Mouse (Mus musculus) forebrain, embryonic 10.5 days (tissue): ENCODE measurements around the gene Ngb. TPM values are rescaled to one million over a fixed set of nuclear protein-coding genes. Genes with fewer than 3 reads are reported as not detected.

Experiments used
- DNase-seq: peaks from one replicate; pipeline ENCODE4 v3.0.0-alpha.2; 2017; ENCODE audit warnings: low spot score; ENCODE audit errors: extremely low spot score
- H3K27ac ChIP-seq: fragments of 300-500 bp; sonication (generic); 2 replicates; pipeline ENCODE4 v1.5.1; 2016; ENCODE audit warnings: mild to moderate bottlenecking
- H3K27me3 ChIP-seq: fragments of 300-500 bp; sonication (generic); 2 replicates; pipeline ENCODE4 v1.6.1; 2016; ENCODE audit warnings: mild to moderate bottlenecking; ENCODE audit not compliant: poor library complexity, severe bottlenecking
- H3K36me3 ChIP-seq: fragments of 300-500 bp; sonication (generic); replicated peaks from 2 replicates; pipeline ENCODE4 v1.6.1; 2016; ENCODE audit warnings: mild to moderate bottlenecking, moderate library complexity
- H3K4me1 ChIP-seq: fragments of 300-500 bp; sonication (generic); 2 replicates; pipeline ENCODE4 v1.6.1; 2016
- H3K4me3 ChIP-seq: fragments of 300-500 bp; sonication (generic); 2 replicates; pipeline ENCODE4 v1.5.1; 2016; ENCODE audit warnings: mild to moderate bottlenecking, moderate library complexity
- H3K9me3 ChIP-seq: fragments of 300-500 bp; sonication (generic); 2 replicates; pipeline ENCODE4 v1.6.1; 2016; ENCODE audit warnings: mild to moderate bottlenecking, moderate library complexity
- WGBS: fragments of 180-500 bp; shearing (Covaris S2); methylation state at CpG from one replicate; pipeline ENCODE4 v1.1.7; 2016; 5-methylcytosine and 5-hydroxymethylcytosine counted together
- polyA plus RNA-seq: library from polyadenylated mRNA; unstranded; fragments of >200 nt; fragmentation: Nextera tagmentation; extraction: Ambion mirVana; gene quantifications from 2 replicates; pipeline ENCODE4 v1.2.1, GENCODE M21; 2016

Ngb gene
- 0.29 and 0.31 TPM in 2 replicates for polyA plus RNA-seq

GRCm38 (mm10) chr12:87102165-87102631 lies at the start of gene Ngb:
Gene Ngb (minus strand): TSS chr12:87102539.
- Histone ChIP-seq H3K9me3 (no peaks in the 10 kb centered on the region), H3K4me3 (peak within 1 kb of the TSS; percentile 44), H3K36me3 (no peaks in the 10 kb centered on the region), H3K4me1 (peaks cover 16% of the 10 kb centered on the region), H3K27ac (no peak within 1 kb of the TSS), H3K27me3 (peaks cover 47% of the 10 kb centered on the region)
- WGBS = 4% methylated on average over 32 of the region's 32 CpGs
- no peak for DNase-seq

GRCm38 (mm10) chr12:87149471-87149870 lies 47.1 kb upstream of the Ngb start:
- Histone ChIP-seq H3K27ac (no peak overlapping the region), H3K4me1 (peaks cover 24% of the 10 kb centered on the region), H3K27me3 (no peaks in the 10 kb centered on the region), H3K9me3 (peaks cover 19% of the 10 kb centered on the region), H3K36me3 (peaks cover 27% of the 10 kb centered on the region), H3K4me3 (no peak overlapping the region)
- 96% methylated on average over 5 of the region's 5 CpGs for WGBS
- DNase-seq = no peak

GRCm38 (mm10) chr12:87148136-87148535 lies 45.8 kb upstream of the Ngb start:
- Histone ChIP-seq H3K9me3 (peaks cover 19% of the 10 kb centered on the region), H3K27me3 (no peaks in the 10 kb centered on the region), H3K4me3 (peak overlapping the region; percentile 86), H3K27ac (peak overlapping the region; percentile 97), H3K4me1 (peaks cover 24% of the 10 kb centered on the region), H3K36me3 (peaks cover 27% of the 10 kb centered on the region)
- WGBS = 18% methylated on average over 15 of the region's 15 CpGs
- no peak for DNase-seq

GRCm38 (mm10) chr12:87147395-87148089 lies 45.2 kb upstream of the Ngb start, which contains the start of gene Pomt2:
Gene Pomt2 (minus strand): TSS chr12:87147968.
- under 1% methylated on average over 61 of the region's 61 CpGs for WGBS
- Histone ChIP-seq H3K4me3 (peak within 1 kb of the TSS; percentile 86), H3K27ac (peak within 1 kb of the TSS; percentile 97), H3K4me1 (peaks cover 24% of the 10 kb centered on the region), H3K27me3 (no peaks in the 10 kb centered on the region), H3K9me3 (peaks cover 14% of the 10 kb centered on the region), H3K36me3 (peaks cover 22% of the 10 kb centered on the region)
- DNase-seq = peak; percentile 94

GRCm38 (mm10) chr12:87146966-87147365 lies 44.6 kb upstream of the Ngb start, which contains the start of gene Gstz1:
Gene Gstz1 (plus strand): TSS chr12:87147165.
- peaks cover 12% of the 10 kb centered on the region for H3K9me3 ChIP-seq
- peak within 1 kb of the TSS; percentile 97 for H3K27ac ChIP-seq
- peak within 1 kb of the TSS; percentile 86 for H3K4me3 ChIP-seq
- H3K4me1 ChIP-seq = peaks cover 24% of the 10 kb centered on the region
- peak; percentile 95 for DNase-seq
- no peaks in the 10 kb centered on the region for H3K27me3 ChIP-seq
- WGBS = under 1% methylated on average over 27 of the region's 27 CpGs
- peaks cover 17% of the 10 kb centered on the region for H3K36me3 ChIP-seq

- WGBS = 82% methylated on average over 2 of the region's 2 CpGs
Measured at GRCm38 (mm10) chr12:87142156-87142555, 39.8 kb upstream of the Ngb start.

GRCm38 (mm10) chr12:87138768-87139167 lies 36.4 kb upstream of the Ngb start:
- no peaks in the 10 kb centered on the region for H3K9me3 ChIP-seq
- no peak for DNase-seq
- peaks cover 35% of the 10 kb centered on the region for H3K36me3 ChIP-seq
- H3K27ac ChIP-seq = peak overlapping the region; percentile 76
- H3K4me1 ChIP-seq = peaks cover 16% of the 10 kb centered on the region
- no peak overlapping the region for H3K4me3 ChIP-seq
- WGBS = 67% methylated on average over 2 of the region's 2 CpGs
- no peaks in the 10 kb centered on the region for H3K27me3 ChIP-seq

More at GRCm38 (mm10) chr12:87142156-87142555, 39.8 kb upstream of the Ngb start:
- no peaks in the 10 kb centered on the region for H3K9me3 ChIP-seq
- H3K27ac ChIP-seq = no peak overlapping the region
- H3K4me1 ChIP-seq = peaks cover 31% of the 10 kb centered on the region
- H3K27me3 ChIP-seq = no peaks in the 10 kb centered on the region
- no peak for DNase-seq
- H3K36me3 ChIP-seq = peaks cover 13% of the 10 kb centered on the region
- no peak overlapping the region for H3K4me3 ChIP-seq

- no peak for DNase-seq
- H3K4me3 ChIP-seq = no peak overlapping the region
- H3K9me3 ChIP-seq = no peaks in the 10 kb centered on the region
- peaks cover 16% of the 10 kb centered on the region for H3K4me1 ChIP-seq
- peak overlapping the region; percentile 76 for H3K27ac ChIP-seq
- 79% methylated on average over 2 of the region's 2 CpGs for WGBS
- H3K27me3 ChIP-seq = no peaks in the 10 kb centered on the region
- H3K36me3 ChIP-seq = peaks cover 38% of the 10 kb centered on the region
Measured at GRCm38 (mm10) chr12:87138342-87138701, 36.0 kb upstream of the Ngb start.

GRCm38 (mm10) chr12:87137439-87138341 lies 35.4 kb upstream of the Ngb start:
- Histone ChIP-seq H3K27me3 (no peaks in the 10 kb centered on the region), H3K4me1 (peaks cover 16% of the 10 kb centered on the region), H3K9me3 (no peaks in the 10 kb centered on the region), H3K27ac (peak overlapping the region; percentile 76), H3K4me3 (no peak overlapping the region), H3K36me3 (peaks cover 44% of the 10 kb centered on the region)
- 77% methylated on average over 15 of the region's 15 CpGs for WGBS
- DNase-seq = no peak

GRCm38 (mm10) chr12:87132784-87133183 lies 30.4 kb upstream of the Ngb start:
- H3K9me3 ChIP-seq = no peaks in the 10 kb centered on the region
- 93% methylated on average over 9 of the region's 9 CpGs for WGBS
- no peak for DNase-seq
- no peak overlapping the region for H3K4me3 ChIP-seq
- H3K27ac ChIP-seq = no peak overlapping the region
- H3K4me1 ChIP-seq = peaks cover 4% of the 10 kb centered on the region
- no peaks in the 10 kb centered on the region for H3K27me3 ChIP-seq
- peaks cover 80% of the 10 kb centered on the region for H3K36me3 ChIP-seq

- Histone ChIP-seq H3K27me3 (no peaks in the 10 kb centered on the region), H3K27ac (no peak overlapping the region), H3K4me3 (no peak overlapping the region), H3K36me3 (peaks cover 80% of the 10 kb centered on the region), H3K4me1 (peaks cover 5% of the 10 kb centered on the region; the same call in 1 of the 2 replicates), H3K9me3 (no peaks in the 10 kb centered on the region)
- WGBS = 91% methylated on average over 6 of the region's 6 CpGs
- no peak for DNase-seq
Measured at GRCm38 (mm10) chr12:87132210-87132609, 29.9 kb upstream of the Ngb start.

GRCm38 (mm10) chr12:87131619-87132018 lies 29.3 kb upstream of the Ngb start:
- peaks cover 80% of the 10 kb centered on the region for H3K36me3 ChIP-seq
- 73% methylated on average over 3 of the region's 3 CpGs for WGBS

More at GRCm38 (mm10) chr12:87131619-87132018, 29.3 kb upstream of the Ngb start:
- Histone ChIP-seq H3K4me3 (no peak overlapping the region), H3K27ac (no peak overlapping the region), H3K4me1 (peaks cover 5% of the 10 kb centered on the region; the same call in 1 of the 2 replicates), H3K9me3 (no peaks in the 10 kb centered on the region), H3K27me3 (no peaks in the 10 kb centered on the region)
- DNase-seq = no peak
